Mouse (Mus musculus): ENCODE results near the gene Bhlhe23. TPM values are rescaled to one million over a fixed set of nuclear protein-coding genes. Genes with fewer than 3 reads are reported as not detected.

Bhlhe23 gene
- total RNA-seq, 1 experiment, result 0.18 TPM

DNA sequence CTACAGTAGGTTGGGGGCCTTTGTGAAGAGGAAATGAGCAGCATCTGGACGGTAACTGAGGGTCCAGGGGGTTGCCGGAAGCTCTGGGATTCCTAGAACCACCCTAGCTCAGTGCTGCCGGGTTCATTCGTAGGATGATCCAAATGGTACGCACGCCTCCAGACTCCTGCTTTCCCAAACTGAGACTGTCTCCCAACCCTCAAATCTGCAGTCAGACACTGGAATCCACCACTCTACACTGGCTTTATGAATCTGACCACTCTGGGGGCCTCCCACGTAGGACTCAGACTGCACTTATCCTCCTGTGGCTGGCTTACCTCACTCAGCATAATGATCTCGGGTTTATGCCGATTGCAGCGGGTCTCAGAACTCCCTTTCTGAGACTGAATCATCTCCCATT, 32.8 kb upstream of the Bhlhe23 start:
- Histone ChIP-seq H3K36me3 (ENCODE audit: control insufficient read depth, insufficient read depth, low read length, poor library complexity, severe bottlenecking) (no peaks in the 10 kb centered on the region), H3K4me3 (ENCODE audit: insufficient read depth in 1 of 2, low read depth in 1 of 2, low read length in 2 of 2, poor library complexity in 1 of 2, severe bottlenecking in 1 of 2) (no peak overlapping the region), H3K27ac (ENCODE audit: insufficient read depth, low read depth, low read length, poor library complexity, severe bottlenecking) (no peak overlapping the region), H3K4me1 (ENCODE audit: control insufficient read depth in 2 of 2, insufficient read depth in 2 of 2, low read length in 2 of 2, poor library complexity in 1 of 2) (no peaks in the 10 kb centered on the region), H3K9ac (ENCODE audit: insufficient read depth, low read depth, low read length, poor library complexity, severe bottlenecking) (no peak overlapping the region), H3K9me3 (ENCODE audit: control insufficient read depth, insufficient read depth, low read depth, low read length) (no peaks in the 10 kb centered on the region)
- in situ Hi-C loops (cut with MboI; ENCODE audit: low sequenced_read_pairs in 2 of 2, unreplicated experiment in 2 of 2), result loop anchor here (10.0 to 25.0 kb wide), 2 partner anchors 85 to 253 kb away; no protein-coding TSS in a partner anchor
- no peak for DNase-seq (ENCODE audit: low read depth, low spot score)
- no peak for TF ChIP-seq ZC3H11A (IDR thresholded peaks at IDR 0.05; ENCODE audit: borderline replicate concordance, low read depth, low read length)
- no peak for TF ChIP-seq CHD2 (IDR thresholded peaks at IDR 0.05; ENCODE audit: low read depth, low read length)
- no peak for TF ChIP-seq HCFC1 (IDR thresholded peaks at IDR 0.05; ENCODE audit: borderline replicate concordance, insufficient read depth, low read length)
- TF ChIP-seq MAFK (IDR thresholded peaks at IDR 0.05; ENCODE audit: insufficient read depth, low read depth, low read length), result no peak
- TF ChIP-seq ZNF384 (IDR thresholded peaks at IDR 0.05; ENCODE audit: low read depth, low read length), result no peak

DNA sequence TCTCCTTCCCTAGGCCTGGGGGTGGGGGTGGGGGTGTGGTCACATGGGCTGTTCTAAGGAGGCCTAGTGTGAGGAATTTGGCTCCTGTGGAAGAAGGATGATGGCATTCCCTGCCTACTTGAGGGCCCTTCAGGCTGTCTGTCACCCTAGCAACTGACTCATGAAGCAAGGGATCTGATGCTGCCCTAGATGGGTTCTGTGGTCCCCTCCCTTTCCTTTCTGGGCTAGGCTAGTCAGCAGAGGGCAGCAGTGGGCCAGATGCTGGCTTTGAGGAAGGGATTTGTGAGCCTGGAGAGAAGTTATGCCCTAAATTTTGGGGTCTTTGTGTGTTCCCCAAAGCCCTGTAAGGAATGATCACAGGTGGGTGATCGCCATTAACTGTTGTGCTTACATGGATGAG, 29.3 kb upstream of the Bhlhe23 start:
- Histone ChIP-seq H3K9ac (ENCODE audit: insufficient read depth, low read depth, low read length, poor library complexity, severe bottlenecking) (no peak overlapping the region), H3K4me1 (ENCODE audit: control insufficient read depth in 2 of 2, insufficient read depth in 2 of 2, low read length in 2 of 2, poor library complexity in 1 of 2) (no peaks in the 10 kb centered on the region), H3K9me3 (ENCODE audit: control insufficient read depth, insufficient read depth, low read depth, low read length) (no peaks in the 10 kb centered on the region), H3K4me3 (ENCODE audit: insufficient read depth in 1 of 2, low read depth in 1 of 2, low read length in 2 of 2, poor library complexity in 1 of 2, severe bottlenecking in 1 of 2) (no peak overlapping the region), H3K36me3 (ENCODE audit: control insufficient read depth, insufficient read depth, low read length, poor library complexity, severe bottlenecking) (no peaks in the 10 kb centered on the region), H3K27ac (ENCODE audit: insufficient read depth, low read depth, low read length, poor library complexity, severe bottlenecking) (no peak overlapping the region)
- in situ Hi-C loops (cut with MboI; ENCODE audit: low sequenced_read_pairs in 2 of 2, unreplicated experiment in 2 of 2), result loop anchor here (10.0 to 25.0 kb wide), 2 partner anchors 89 to 256 kb away; no protein-coding TSS in a partner anchor
- no peak for DNase-seq (ENCODE audit: low read depth, low spot score)
- no peak for TF ChIP-seq CHD2 (IDR thresholded peaks at IDR 0.05; ENCODE audit: low read depth, low read length)

DNA sequence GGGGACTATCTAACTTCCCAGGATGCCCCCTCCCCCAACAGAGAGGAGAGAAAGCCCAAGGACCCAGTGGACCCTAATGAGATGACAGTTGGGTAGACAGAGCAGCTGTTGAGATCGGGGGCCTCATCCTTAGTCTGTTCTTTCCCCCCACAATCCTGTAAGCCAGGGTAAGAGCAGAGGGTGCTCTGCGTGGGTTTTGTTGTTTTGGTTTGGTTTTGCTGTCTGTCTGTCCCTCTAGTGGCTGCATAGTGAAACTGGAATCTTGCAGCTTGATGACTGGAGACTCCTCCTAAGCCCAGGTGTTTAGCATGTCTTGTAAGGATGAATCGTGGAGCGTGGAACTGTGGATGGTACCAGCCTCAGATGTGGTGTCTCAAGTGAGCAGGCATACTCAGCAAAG, 19.3 kb upstream of the Bhlhe23 start:
- no peak overlapping the region for H3K9ac ChIP-seq (ENCODE audit: insufficient read depth, low read depth, low read length, poor library complexity, severe bottlenecking)
- no peak for TF ChIP-seq CHD2 (IDR thresholded peaks at IDR 0.05; ENCODE audit: low read depth, low read length)
- TF ChIP-seq ZC3H11A (IDR thresholded peaks at IDR 0.05; ENCODE audit: borderline replicate concordance, low read depth, low read length), result no peak
- TF ChIP-seq ZNF384 (IDR thresholded peaks at IDR 0.05; ENCODE audit: low read depth, low read length), result no peak
- TF ChIP-seq MAFK (IDR thresholded peaks at IDR 0.05; ENCODE audit: insufficient read depth, low read depth, low read length), result no peak
- TF ChIP-seq HCFC1 (IDR thresholded peaks at IDR 0.05; ENCODE audit: borderline replicate concordance, insufficient read depth, low read length), result no peak
- no peak overlapping the region for H3K27ac ChIP-seq (ENCODE audit: insufficient read depth, low read depth, low read length, poor library complexity, severe bottlenecking)
- H3K4me3 ChIP-seq (ENCODE audit: insufficient read depth in 1 of 2, low read depth in 1 of 2, low read length in 2 of 2, poor library complexity in 1 of 2, severe bottlenecking in 1 of 2), result no peak overlapping the region
- no peak for DNase-seq (ENCODE audit: low read depth, low spot score)
- no peaks in the 10 kb centered on the region for H3K4me1 ChIP-seq (ENCODE audit: control insufficient read depth in 2 of 2, insufficient read depth in 2 of 2, low read length in 2 of 2, poor library complexity in 1 of 2)
- in situ Hi-C loops (cut with MboI; ENCODE audit: low sequenced_read_pairs in 2 of 2, unreplicated experiment in 2 of 2), result loop anchor here in 1 of 2 experiments (25.0 kb wide), 1 partner anchor 234 kb away; no protein-coding TSS in a partner anchor
- no peaks in the 10 kb centered on the region for H3K9me3 ChIP-seq (ENCODE audit: control insufficient read depth, insufficient read depth, low read depth, low read length)
- H3K36me3 ChIP-seq (ENCODE audit: control insufficient read depth, insufficient read depth, low read length, poor library complexity, severe bottlenecking), result no peaks in the 10 kb centered on the region

DNA sequence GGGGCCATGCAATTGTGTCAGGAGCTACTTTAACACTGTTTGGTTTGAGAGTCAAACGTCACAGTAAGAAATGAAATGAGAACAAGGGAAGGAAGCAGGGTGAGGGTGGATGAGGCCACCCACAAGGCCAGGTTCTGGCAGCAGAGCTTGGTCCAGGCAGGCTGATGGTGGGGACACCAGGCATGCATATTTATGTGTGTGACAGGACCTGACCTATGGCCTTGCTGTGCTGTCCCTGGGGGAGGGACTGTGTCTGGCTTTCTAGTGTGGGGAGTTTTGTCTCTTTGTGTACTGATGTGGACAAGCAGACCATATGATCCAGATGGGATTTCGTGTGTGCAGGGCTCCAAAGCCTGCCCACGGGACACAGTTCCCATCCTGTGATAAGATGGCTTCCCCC, 18.9 kb upstream of the Bhlhe23 start:
- H3K36me3 ChIP-seq (ENCODE audit: control insufficient read depth, insufficient read depth, low read length, poor library complexity, severe bottlenecking), result no peaks in the 10 kb centered on the region
- H3K4me3 ChIP-seq (ENCODE audit: insufficient read depth in 1 of 2, low read depth in 1 of 2, low read length in 2 of 2, poor library complexity in 1 of 2, severe bottlenecking in 1 of 2), result no peak overlapping the region
- no peak overlapping the region for H3K9ac ChIP-seq (ENCODE audit: insufficient read depth, low read depth, low read length, poor library complexity, severe bottlenecking)
- H3K27ac ChIP-seq (ENCODE audit: insufficient read depth, low read depth, low read length, poor library complexity, severe bottlenecking), result no peak overlapping the region
- TF ChIP-seq ZC3H11A (IDR thresholded peaks at IDR 0.05; ENCODE audit: borderline replicate concordance, low read depth, low read length), result no peak
- no peak for TF ChIP-seq MAFK (IDR thresholded peaks at IDR 0.05; ENCODE audit: insufficient read depth, low read depth, low read length)
- no peak for TF ChIP-seq ZNF384 (IDR thresholded peaks at IDR 0.05; ENCODE audit: low read depth, low read length)
- TF ChIP-seq HCFC1 (IDR thresholded peaks at IDR 0.05; ENCODE audit: borderline replicate concordance, insufficient read depth, low read length), result no peak
- no peak for TF ChIP-seq CHD2 (IDR thresholded peaks at IDR 0.05; ENCODE audit: low read depth, low read length)
- in situ Hi-C loops (cut with MboI; ENCODE audit: low sequenced_read_pairs in 2 of 2, unreplicated experiment in 2 of 2), result loop anchor here in 1 of 2 experiments (25.0 kb wide), 1 partner anchor 233 kb away; no protein-coding TSS in a partner anchor
- no peaks in the 10 kb centered on the region for H3K4me1 ChIP-seq (ENCODE audit: control insufficient read depth in 2 of 2, insufficient read depth in 2 of 2, low read length in 2 of 2, poor library complexity in 1 of 2)
- DNase-seq (ENCODE audit: low read depth, low spot score), result no peak
- H3K9me3 ChIP-seq (ENCODE audit: control insufficient read depth, insufficient read depth, low read depth, low read length), result no peaks in the 10 kb centered on the region

DNA sequence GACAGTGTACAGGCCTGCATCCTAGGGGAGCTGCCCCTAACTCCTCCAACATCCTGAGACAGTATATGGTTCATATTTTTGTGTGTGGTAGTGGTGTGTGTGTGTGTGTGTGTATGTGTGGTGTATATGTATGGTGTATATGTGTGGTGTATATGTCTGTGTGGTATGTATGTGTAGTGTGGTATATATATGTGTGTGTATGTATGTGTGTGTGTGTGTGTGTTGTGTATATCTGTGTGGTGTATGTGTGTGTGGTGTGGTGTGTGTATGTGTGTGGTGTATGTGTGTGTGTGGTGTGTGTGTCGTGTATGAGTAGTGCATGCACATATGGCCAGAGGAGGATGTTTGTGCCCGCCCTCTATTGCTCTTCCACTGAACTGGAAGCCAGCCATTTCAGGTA, 17.7 kb upstream of the Bhlhe23 start:
- in situ Hi-C loops (cut with MboI; ENCODE audit: low sequenced_read_pairs in 2 of 2, unreplicated experiment in 2 of 2), result loop anchor here in 1 of 2 experiments (25.0 kb wide), 1 partner anchor 232 kb away; no protein-coding TSS in a partner anchor
- TF ChIP-seq MAFK (IDR thresholded peaks at IDR 0.05; ENCODE audit: insufficient read depth, low read depth, low read length), result no peak
- Histone ChIP-seq H3K4me3 (ENCODE audit: insufficient read depth in 1 of 2, low read depth in 1 of 2, low read length in 2 of 2, poor library complexity in 1 of 2, severe bottlenecking in 1 of 2) (no peak overlapping the region), H3K36me3 (ENCODE audit: control insufficient read depth, insufficient read depth, low read length, poor library complexity, severe bottlenecking) (no peaks in the 10 kb centered on the region), H3K27ac (ENCODE audit: insufficient read depth, low read depth, low read length, poor library complexity, severe bottlenecking) (no peak overlapping the region), H3K9me3 (ENCODE audit: control insufficient read depth, insufficient read depth, low read depth, low read length) (no peaks in the 10 kb centered on the region), H3K4me1 (ENCODE audit: control insufficient read depth in 2 of 2, insufficient read depth in 2 of 2, low read length in 2 of 2, poor library complexity in 1 of 2) (no peaks in the 10 kb centered on the region), H3K9ac (ENCODE audit: insufficient read depth, low read depth, low read length, poor library complexity, severe bottlenecking) (no peak overlapping the region)
- no peak for DNase-seq (ENCODE audit: low read depth, low spot score)

Measured in ES-E14 (cell line).